Mouse (Mus musculus): ENCODE results near the gene Pcgf3.

The Pcgf3 gene

DNA sequence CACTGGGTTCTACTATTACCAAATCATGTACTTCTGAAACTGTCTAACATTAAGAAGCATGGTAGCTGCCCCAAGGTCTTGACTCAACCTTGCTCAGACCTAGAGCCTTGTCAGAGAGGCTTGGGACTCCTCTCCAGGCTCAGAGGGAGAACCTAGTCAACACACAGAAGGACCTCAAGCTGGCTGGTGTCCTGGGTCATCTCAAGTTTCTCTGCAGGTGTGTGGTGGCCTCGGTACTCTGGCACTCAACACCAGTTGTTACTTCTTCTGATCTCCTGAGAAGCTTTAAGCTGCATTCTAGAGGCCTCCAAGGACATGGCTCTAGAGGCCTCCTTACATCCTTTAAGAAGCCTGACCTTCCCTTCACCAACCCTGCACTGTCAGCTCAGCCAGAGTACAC, 93.0 kb downstream of the Pcgf3 start:
- DNase-seq (ENCODE audit: low spot score) = no peak

All from embryo, embryonic 10.5 days (tissue).